Mouse (Mus musculus) ovary, postnatal 14 days (tissue): Measurements from ENCODE around the gene Pus1.

Experiments
- DNase-seq: peaks from one replicate; pipeline ENCODE4 v3.0.0; 2022; ENCODE audit warnings: low spot score

Gene Pus1

DNA sequence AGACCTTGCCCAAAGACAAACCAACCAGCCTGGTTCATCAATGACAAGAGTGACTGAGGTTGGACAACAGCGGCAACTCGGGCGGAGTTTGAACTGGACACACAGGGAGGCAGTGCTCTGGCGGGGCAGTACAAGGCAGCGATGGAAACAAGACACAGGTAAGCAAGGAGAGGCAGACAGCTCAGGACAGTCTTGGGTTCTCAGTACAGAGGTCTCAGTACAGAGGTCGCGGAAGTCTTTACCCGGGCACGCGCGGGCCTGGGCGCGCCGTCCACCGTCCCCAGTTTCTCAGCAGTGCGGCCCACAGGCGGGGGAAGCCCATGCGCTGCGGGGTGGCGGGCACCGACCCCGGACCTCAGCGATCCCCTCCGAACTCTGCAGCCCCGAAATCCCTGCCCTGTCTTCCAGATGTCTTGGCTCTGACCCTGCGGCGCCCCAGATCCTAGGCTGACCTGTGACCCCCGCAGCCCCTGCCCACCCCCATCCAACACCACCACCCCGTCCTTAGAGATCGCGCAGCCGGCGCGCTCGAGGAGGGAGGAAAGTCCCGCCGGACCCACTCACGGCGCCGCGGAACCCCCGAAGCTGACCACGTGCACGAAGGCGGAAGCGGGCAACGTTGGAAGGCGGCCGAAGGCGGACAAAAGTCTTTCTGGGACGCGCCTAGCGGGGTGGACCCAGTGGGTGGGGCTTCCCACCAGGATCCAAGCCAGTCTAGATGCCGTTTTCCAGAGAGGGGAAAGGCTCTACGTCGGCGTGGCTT lies at the start of gene Pus1:
Pus1 (minus strand) TSS at position 662 of the 763 bp plus-strand sequence.
- peak; percentile 94 for DNase-seq

DNA sequence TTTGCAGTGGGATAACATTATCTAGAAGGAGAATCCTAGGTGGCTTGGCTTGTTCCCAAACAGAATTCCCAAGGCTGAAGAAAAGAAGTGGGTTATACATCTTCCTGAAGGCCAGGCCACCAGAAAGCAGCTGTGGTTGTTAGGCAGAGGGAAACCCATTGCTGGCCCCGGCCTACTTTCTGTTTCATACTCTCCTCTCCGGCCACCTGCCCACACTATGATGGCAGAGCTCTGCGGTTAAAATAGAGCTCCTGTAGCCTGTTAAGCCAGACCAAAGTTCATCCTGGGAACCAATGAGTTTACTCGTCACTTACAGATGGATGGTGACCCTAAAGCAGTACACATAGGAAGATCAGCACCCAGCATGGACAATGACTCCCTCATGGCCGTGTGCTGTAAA lies 47.1 kb upstream of the Pus1 start:
- no peak for DNase-seq

DNA sequence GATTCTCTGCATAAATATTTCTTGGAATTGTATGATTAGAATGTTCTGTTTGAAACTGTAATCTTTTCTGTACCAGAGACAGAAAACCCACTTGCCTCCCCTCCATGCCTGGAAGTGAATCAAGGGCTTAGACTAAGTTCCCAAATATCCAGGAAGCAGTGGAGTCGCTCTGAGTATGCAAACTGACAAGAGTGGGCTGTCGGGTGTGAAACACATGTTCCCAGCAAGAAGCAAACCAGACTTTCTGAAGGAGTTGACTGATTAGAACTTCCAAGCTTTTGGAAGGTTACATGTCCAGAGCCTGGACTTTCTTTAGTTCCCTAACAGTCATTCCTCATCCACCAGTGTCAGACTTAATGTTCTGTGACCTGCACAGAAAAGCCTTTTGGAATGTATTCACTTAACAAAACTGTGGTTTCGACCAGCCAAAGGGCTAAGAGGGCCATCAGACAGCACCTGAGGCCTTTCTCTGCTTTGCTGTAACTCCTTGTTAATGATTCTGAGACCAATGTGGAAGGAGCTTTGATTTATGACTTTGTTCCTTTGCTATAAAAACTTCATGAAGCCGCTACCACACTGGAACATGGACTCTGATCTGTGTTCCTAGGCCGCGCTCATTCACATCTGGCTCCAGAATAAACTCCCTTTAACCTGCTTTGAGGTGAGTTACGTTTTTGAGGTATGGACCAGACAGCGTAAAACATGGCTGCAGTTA lies 46.5 kb upstream of the Pus1 start:
- DNase-seq: no peak

DNA sequence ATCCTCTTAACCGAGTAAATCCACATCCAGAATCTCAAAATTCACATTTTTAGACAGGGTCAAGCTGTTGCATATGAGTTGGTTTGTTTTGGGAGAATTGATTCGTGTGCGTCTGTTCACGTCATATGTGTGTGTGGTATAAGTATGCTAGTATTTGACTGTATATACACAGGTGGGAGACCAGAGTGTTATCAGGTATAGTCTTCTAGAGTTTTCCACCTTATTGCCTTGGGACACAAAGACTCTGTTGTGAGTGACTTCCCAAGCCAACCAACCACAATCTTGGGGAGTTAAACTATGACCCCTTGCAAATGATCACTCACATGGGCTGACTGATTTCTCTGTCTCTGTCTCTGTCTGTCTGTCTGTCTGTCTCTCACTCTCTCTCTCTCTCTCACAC lies 44.0 kb upstream of the Pus1 start:
- no peak for DNase-seq

- DNase-seq: peak; percentile 99
Measured at GRCm38 (mm10) chr5:110809667-110810325, 29.3 kb upstream of the Pus1 start, which contains the start of gene Ulk1. Gene Ulk1 (minus strand): TSS chr5:110810097.

GRCm38 (mm10) chr5:110808821-110809666 lies 28.6 kb upstream of the Pus1 start:
- DNase-seq: peak; percentile 18

- peak; percentile 67 for DNase-seq
Measured at GRCm38 (mm10) chr5:110808061-110808631, 27.7 kb upstream of the Pus1 start.

DNA sequence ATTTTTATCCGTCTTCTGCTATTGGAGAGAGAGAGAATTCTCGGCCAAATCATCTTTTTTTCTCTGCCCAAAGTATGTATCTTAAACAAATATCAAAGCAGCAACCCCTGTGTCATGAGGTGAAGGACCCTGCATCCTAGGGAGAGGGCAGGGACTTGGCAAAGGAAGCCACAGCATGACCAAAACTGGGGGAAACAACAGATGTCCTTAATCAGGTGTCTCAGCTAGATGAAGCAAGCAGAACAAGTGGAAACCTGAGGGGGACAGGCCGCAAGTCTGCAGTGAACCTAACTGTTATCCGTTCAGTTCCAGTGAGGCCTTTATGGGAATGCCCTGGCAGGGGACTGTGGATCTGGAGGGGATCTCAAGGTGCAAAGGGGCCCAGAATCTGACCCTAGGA lies 27.0 kb upstream of the Pus1 start:
- DNase-seq: no peak

GRCm38 (mm10) chr5:110806676-110807075 lies 26.2 kb upstream of the Pus1 start:
- no peak for DNase-seq

GRCm38 (mm10) chr5:110806154-110806553 lies 25.7 kb upstream of the Pus1 start:
- DNase-seq: no peak

DNA sequence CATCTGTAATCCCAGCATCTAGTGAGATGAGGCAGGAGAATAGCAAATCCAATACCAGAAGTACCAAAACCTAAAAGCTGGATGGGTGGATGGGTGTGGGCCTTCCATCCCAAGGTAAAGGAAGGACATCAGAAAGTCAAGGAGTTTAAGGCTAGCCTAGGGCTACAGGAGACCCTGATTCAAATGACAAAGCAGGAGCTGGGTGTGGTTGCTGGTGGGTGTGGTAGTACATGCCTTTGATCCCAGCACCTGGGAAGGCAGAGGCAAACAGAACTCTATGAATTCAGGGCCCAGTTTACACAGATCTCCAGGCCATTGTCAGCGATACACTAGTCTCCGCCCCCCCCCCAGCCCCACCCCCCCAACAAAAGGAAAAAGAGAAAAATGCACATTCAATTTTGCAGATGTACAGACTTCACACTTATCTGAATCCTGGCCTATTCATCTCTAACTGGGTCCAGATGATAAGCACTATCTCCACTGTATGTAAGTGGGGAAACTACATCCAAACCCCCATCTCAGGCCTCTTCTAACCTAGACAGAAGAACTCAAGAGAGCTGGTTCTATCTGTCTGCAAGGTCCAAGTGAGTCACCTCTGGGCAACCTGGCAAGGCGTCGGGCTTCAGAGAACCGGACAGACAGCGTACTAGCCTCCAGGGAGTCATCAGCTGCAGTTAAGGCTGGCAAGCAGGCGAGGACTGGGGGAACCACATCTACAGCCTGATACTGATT lies 23.7 kb upstream of the Pus1 start:
- DNase-seq: no peak

DNA sequence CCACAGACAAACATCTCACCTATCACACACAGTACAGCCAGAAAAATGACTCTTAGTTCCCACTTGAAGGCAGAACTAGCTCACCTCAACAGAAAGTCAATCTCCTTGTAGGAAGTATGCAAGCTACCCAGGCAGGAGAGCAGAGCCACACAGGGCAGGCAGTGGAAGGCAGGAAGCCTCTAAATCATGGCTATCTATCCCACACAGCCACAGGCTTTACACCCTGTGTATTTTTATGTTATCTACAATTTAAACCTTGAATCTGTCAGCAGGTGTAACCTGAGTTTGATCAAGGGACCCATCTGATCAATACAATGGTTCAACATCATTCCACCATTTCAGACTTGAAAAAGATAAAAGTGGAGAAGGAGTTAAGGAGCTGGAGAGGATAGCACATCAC lies 22.4 kb upstream of the Pus1 start:
- no peak for DNase-seq

GRCm38 (mm10) chr5:110802186-110802585 lies 21.7 kb upstream of the Pus1 start:
- no peak for DNase-seq

DNA sequence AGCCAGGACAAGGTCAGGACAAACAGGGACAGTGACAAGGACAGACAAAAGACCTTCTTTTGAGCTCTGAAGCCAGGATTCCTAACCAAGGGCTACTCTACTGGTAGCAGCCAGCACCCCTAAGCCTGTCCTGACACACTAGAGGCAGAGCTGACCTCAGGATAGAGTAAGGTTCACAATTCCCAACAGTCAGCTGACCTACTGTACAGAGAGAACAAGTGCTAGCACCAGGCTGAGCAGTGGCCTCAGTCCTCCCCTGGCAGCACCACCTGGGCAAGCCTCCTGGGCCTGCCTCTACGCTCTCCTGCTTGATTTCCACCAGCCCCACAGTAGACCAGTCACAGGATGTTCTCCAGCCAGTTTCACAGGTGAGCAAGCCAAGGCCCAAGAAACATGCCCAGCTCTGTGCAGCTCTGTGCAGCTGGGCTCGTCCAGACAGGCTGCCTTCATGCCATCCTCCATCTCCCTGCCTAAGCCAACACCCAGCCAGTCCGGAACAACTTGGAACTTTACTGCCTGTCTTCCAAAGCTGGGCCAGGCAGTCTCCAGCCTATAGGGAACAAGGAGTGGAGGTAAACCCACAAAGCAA lies 20.7 kb upstream of the Pus1 start:
- DNase-seq: no peak

DNA sequence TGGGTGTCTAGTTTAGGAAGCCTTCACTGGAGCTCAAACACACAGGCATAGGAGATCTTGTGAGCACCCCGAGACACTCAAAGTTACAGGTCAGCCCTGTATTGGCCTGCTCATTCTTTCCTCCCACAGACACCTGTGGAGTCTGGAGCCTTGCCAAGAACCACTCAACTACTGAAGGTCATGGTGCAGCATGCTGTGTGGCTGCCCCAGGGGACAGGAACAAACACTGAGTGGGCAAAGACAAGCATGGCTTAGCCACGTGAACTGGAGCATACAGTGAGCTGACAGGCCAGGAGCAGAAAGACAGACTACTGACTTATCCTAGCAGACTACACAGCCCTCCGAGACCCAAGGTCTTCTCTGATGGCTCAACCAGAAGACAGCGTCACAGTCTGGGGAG lies 17.2 kb upstream of the Pus1 start:
- DNase-seq: no peak

- no peak for DNase-seq
Measured at GRCm38 (mm10) chr5:110794363-110794762, 13.9 kb upstream of the Pus1 start.

GRCm38 (mm10) chr5:110788684-110789083 lies 8.2 kb upstream of the Pus1 start:
- DNase-seq: peak; percentile 28

DNA sequence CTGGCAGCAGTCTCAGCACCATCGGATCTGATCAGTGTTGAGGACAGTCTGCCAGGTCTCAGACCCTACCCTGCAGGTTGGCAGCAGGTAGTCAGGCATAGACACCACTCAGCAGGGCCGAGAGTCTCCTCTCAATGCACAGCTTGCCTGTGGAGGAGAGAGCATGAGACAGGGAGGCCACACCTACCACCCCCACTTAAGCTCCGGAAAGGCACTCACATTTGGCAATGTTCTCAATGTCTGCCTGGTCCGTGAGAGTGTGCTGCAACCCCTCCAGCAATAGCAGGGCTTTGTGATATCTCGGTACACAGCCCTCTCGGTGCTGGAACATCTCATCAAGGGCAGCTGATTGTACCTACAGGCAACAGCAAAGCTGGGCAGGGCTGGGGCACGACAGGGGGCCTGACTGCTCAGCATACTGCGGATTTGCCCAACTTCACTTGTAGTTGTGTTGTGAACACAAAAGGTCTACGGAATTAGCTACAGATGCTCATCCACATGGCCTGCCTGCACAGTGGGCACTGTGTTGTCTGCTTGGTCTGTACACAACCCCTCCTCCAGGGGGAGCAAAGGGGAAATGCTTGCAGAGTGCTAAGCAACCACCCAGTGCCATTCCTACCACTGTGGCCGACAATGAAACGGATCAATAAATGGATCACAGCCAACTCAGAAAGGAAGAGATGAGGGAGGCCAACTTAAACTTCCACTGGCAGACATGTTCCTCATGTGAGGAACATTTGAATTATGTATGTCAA lies 5.8 kb upstream of the Pus1 start:
- DNase-seq: no peak

DNA sequence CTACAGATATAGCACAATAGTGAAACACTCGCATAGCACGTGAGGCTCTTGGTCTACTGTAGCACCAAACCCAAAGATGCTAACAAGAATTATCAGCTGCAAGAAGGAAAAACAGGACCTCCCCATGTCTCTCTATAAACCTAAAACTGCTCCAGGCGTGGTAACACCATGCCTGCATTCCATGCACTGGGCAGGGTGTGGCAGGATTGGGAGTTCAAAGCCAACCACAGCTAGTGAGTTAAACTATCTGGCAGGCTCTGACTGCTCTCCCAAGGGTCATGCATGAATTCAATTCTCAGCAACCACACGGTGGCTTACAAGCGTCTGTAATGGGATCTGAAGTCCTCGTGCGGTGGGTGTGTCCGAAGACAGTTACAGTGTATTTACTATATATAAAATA lies 2.7 kb upstream of the Pus1 start:
- no peak for DNase-seq
